Mouse (Mus musculus) B cell, adult 67 days (primary cell): ENCODE data around the gene Cpne1. TPM values are rescaled to one million over a fixed set of nuclear protein-coding genes. Genes with fewer than 3 reads are reported as not detected.

Source experiments
- total RNA-seq, 2 experiments: library from RNA; stranded (reverse); gene quantifications; 4 replicates each; pipeline ENCODE4 v1.2.4; 2023

Gene Cpne1
- total RNA-seq: 10 to 100 TPM; 68.4 to 75.3 TPM

DNA sequence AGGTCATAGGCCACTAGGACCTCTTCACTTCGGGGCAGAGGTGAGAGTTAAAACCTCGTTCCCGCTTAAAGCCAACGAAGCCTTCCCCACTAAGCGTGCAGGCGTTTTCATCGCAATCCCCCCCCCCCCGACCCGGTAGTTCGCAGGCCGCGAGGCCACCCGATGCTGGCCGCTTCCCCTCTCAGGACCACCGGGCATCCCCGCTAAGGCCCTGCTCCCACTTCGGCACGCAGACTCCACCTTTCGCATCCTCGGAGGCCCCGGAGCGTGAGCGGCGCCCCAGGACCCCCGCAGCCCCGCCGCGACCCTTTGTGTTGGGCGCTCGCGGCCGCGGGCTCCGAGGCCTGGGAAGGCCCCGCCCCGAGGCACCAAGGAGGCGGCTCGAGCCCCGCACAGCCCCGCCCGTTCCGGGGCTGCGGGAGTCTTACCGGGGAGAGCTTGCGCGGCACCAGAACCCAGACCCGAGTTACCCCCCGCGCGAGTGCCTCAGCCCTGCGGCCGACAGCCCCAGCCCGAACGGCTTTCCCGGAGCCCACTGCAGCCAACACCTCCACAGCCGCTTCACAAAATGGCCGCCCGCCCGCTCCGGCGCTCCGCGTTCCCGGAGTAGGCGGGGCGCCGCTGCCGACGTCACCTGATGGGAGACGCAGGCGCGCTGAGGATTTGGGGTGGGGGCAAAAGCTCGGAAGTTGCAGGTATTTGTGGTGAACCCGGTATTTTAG lies at the start of gene Cpne1, which contains the start of gene Rbm12:
Cpne1 (minus strand) TSS at position 608 of the 722 bp plus-strand sequence.
Rbm12 (minus strand) TSS at position 621 of the 722 bp plus-strand sequence.

GRCm38 (mm10) chr2:156143953-156144724 lies 32.4 kb upstream of the Cpne1 start, which contains the start of the genes Romo1 and Nfs1:
Gene Romo1 (plus strand): TSS chr2:156144039.
Gene Nfs1 (minus strand): TSS chr2:156144186.

GRCm38 (mm10) chr2:156126992-156127391 lies 15.2 kb upstream of the Cpne1 start, which contains the start of gene Gm28036:
Gene Gm28036 (minus strand): TSS chr2:156127092.

DNA sequence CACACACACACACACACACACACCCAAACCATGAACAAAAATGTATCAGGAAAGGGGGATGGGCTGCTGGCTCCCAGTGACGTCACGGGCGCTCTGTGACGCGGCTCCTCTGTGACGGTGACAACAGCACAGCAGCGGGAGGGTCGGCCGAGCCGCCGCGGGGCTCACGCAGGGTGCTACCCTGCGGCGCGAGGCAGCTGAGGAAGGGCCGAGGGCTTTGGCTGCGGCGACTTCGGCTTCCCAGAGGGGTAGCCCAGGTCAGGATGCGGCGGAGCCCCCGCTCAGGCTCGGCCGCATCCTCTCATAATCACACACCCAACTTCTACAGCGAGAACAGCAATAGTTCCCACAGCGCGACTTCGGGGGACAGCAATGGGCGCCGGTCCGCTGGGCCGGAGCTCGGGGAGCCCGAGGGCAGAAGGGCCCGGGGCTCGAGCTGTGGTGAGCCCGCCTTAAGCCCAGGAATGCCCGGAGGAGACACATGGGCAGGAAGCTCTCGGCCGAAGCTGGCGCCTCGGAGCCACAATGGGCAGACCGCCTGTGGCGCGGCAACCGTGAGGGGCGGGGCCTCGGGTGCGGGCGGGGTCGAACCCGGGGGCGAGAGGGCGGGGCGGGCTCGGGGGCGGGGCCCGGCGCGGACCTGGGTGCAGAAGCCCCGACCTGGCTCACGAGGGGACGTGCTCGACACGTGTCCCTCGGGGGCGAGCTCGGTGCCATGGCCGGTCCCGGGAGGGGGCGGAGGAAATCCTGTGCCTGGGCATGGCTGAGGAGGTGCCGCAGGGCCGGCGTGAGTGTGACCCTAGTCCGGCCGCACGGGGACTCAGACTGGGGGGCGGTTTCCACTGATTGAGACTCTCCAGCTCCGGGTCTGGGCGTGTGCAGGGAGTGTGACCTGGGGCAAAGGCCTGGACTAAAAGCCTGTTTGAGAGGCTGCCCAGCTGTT lies 46.4 kb downstream of the Cpne1 start, which contains the start of gene Spag4:
Spag4 (plus strand) TSS at position 77 of the 943 bp plus-strand sequence.

GRCm38 (mm10) chr2:156052816-156053215 lies 58.9 kb downstream of the Cpne1 start, which contains the start of gene Fer1l4:
Gene Fer1l4 (minus strand): TSS chr2:156052947.

Other genes starting within 250 kb of the Cpne1 start
- 10 to 100 TPM; 35.4 to 40.9 TPM for gene Uqcc1, start 181.7 kb downstream of the Cpne1 start, total RNA-seq
- gene Gm15557, start 171.2 kb downstream of the Cpne1 start, total RNA-seq: not detected
- not detected for gene Gdf5, start 166.6 kb downstream of the Cpne1 start, total RNA-seq
- gene Cep250, start 155.5 kb downstream of the Cpne1 start, total RNA-seq: 10 to 100 TPM; 65.6 to 75.0 TPM
- gene 6430550D23Rik, start 104.0 kb downstream of the Cpne1 start, total RNA-seq: 1 to 10 TPM in 1 of 2 experiments, under 1 TPM in 1; 0.78 to 1.7 TPM
- 100 to 1,000 TPM in 1 of 2 experiments, 10 to 100 TPM in 1; 89.9 to 105 TPM for gene Ergic3, start 103.9 kb downstream of the Cpne1 start, total RNA-seq
- not detected for gene Fer1l4, start 59.0 kb downstream of the Cpne1 start, total RNA-seq
- 1 to 10 TPM; 4.9 to 5.0 TPM for gene Spag4, start 46.8 kb downstream of the Cpne1 start, total RNA-seq
- 10 to 100 TPM; 36.8 to 44.8 TPM for gene Rbm12, start within 50 bp of the Cpne1 start, total RNA-seq
- gene Gm28036, start 15.1 kb upstream of the Cpne1 start, total RNA-seq: 10 to 100 TPM; 28.3 to 34.8 TPM
- 10 to 100 TPM; 64.2 to 91.4 TPM for gene Romo1, start 32.1 kb upstream of the Cpne1 start, total RNA-seq
- 10 to 100 TPM; 38.8 to 40.7 TPM for gene Nfs1, start 32.2 kb upstream of the Cpne1 start, total RNA-seq
- gene Rbm39, start 68.3 kb upstream of the Cpne1 start, total RNA-seq: 1,000 to 10,000 TPM; 1,897 to 2,007 TPM
- 10 to 100 TPM; 73.2 to 81.1 TPM for gene Phf20, start 84.5 kb upstream of the Cpne1 start, total RNA-seq
- 10 to 100 TPM in 1 of 2 experiments, 1 to 10 TPM in 1; 6.0 to 11.6 TPM for gene Cnbd2, start 200.3 kb upstream of the Cpne1 start, total RNA-seq
- 100 to 1,000 TPM; 123 to 130 TPM for gene Scand1, start 200.7 kb upstream of the Cpne1 start, total RNA-seq